Mouse (Mus musculus) intestine, embryonic 15.5 days (tissue): ENCODE results near the gene Slc4a1. TPM values are rescaled to one million over a fixed set of nuclear protein-coding genes. Genes with fewer than 3 reads are reported as not detected.

Source experiments
- ATAC-seq: fragments of 200-750 bp; cut with Nextera tagmentation; 2 replicates; pipeline ENCODE4 v1.8.0; 2017; ENCODE audit warnings: moderate TSS enrichment, moderate library complexity
- H3K27ac ChIP-seq: fragments of 300-500 bp; sonication (generic); 2 replicates; pipeline ENCODE4 v1.5.1; 2015; ENCODE audit warnings: mild to moderate bottlenecking, inconsistent platforms
- H3K27me3 ChIP-seq: fragments of 300-500 bp; sonication (generic); replicated peaks from 2 replicates; pipeline ENCODE4 v1.6.1; 2015; ENCODE audit warnings: inconsistent platforms
- H3K36me3 ChIP-seq: fragments of 300-500 bp; sonication (generic); 2 replicates; pipeline ENCODE4 v1.6.1; 2015; ENCODE audit warnings: inconsistent platforms
- H3K4me1 ChIP-seq: fragments of 300-500 bp; sonication (generic); replicated peaks from 2 replicates; pipeline ENCODE4 v1.6.1; 2015; ENCODE audit warnings: inconsistent platforms
- H3K4me2 ChIP-seq: fragments of 300-500 bp; sonication (generic); replicated peaks from 2 replicates; pipeline ENCODE4 v1.6.1; 2015; ENCODE audit warnings: mild to moderate bottlenecking, inconsistent platforms
- H3K4me3 ChIP-seq: fragments of 300-500 bp; sonication (generic); replicated peaks from 2 replicates; pipeline ENCODE4 v1.5.1; 2015; ENCODE audit warnings: inconsistent platforms
- H3K9ac ChIP-seq: fragments of 300-500 bp; sonication (generic); 2 replicates; pipeline ENCODE4 v1.6.1; 2015; ENCODE audit warnings: inconsistent platforms
- H3K9me3 ChIP-seq: fragments of 300-500 bp; sonication (generic); 2 replicates; pipeline ENCODE4 v1.6.1; 2016; ENCODE audit warnings: inconsistent platforms
- WGBS: fragments of 180-500 bp; shearing (Covaris S2); methylation state at CpG from one replicate; pipeline ENCODE4 v1.1.7; 2015; 5-methylcytosine and 5-hydroxymethylcytosine counted together
- polyA plus RNA-seq: library from polyadenylated mRNA; unstranded; fragments of >200 nt; fragmentation: Nextera tagmentation; extraction: Ambion mirVana; gene quantifications from 2 replicates; pipeline ENCODE4 v1.2.1, GENCODE M21; 2015

Slc4a1 gene
- polyA plus RNA-seq, 1 experiment from 2014 or later = 15.2 TPM

GRCm38 (mm10) chr11:102339624-102340023 is 26.4 kb downstream of the Slc4a1 start:
- Histone ChIP-seq H3K36me3 (no peaks in the 10 kb centered on the region), H3K9me3 (no peaks in the 10 kb centered on the region), H3K27me3 (no peaks in the 10 kb centered on the region), H3K4me3 (no peak overlapping the region), H3K9ac (no peak overlapping the region), H3K4me1 (peaks cover 7% of the 10 kb centered on the region; the same call in 1 of the 2 replicates), H3K4me2 (no peak overlapping the region), H3K27ac (no peak overlapping the region)
- ATAC-seq = no peak
- WGBS = 66% methylated on average over 4 of the region's 4 CpGs

DNA sequence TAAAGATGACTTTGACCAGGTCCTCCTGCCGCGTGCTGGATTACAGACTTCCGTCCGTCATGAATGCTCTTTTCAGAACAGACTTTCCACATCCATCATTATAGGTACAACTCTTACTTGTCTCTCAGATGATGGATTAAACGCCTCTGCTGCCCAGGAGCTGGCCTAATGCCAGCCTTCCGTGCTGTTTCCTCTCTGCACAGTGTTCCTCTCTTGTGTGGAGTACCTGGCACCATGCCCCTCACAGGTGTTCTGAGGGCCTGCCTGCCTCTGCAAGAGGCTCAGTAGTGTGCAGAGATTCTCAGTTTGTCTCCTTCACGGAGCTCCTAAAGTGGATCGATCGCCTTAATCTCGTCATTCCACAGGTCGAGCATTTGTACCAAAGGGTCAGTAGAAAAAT is 26.8 kb downstream of the Slc4a1 start:
- no peak overlapping the region for H3K9ac ChIP-seq
- no peak overlapping the region for H3K4me3 ChIP-seq
- H3K27me3 ChIP-seq = no peaks in the 10 kb centered on the region
- 69% methylated on average over 11 of the region's 11 CpGs for WGBS
- peaks cover 7% of the 10 kb centered on the region; the same call in 1 of the 2 replicates for H3K4me1 ChIP-seq
- no peaks in the 10 kb centered on the region for H3K9me3 ChIP-seq
- no peak for ATAC-seq
- H3K36me3 ChIP-seq = no peaks in the 10 kb centered on the region
- no peak overlapping the region for H3K27ac ChIP-seq
- H3K4me2 ChIP-seq = no peak overlapping the region

DNA sequence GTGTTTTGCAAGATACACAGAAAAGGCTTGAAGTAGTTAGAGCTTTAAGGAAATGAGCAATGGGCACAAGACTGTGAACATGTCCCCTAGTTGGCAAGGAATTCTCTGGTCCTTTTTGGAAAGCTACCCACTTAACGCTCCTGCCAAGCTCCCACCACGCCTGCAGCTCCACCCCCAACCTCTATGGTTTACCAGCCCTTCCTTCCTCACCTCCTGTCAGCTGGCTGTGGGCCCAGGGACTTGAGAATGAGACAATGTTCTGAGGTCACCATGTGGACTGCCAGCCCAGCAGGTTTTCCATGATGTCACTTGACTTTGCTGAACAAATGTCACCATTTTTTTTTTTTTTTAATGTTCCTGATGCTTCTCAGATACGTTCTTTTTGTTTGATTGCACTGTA is 27.4 kb downstream of the Slc4a1 start:
- no peak overlapping the region for H3K9ac ChIP-seq
- 52% methylated on average over 3 of the region's 3 CpGs for WGBS
- H3K4me1 ChIP-seq = peaks cover 5% of the 10 kb centered on the region; the same call in 1 of the 2 replicates
- no peak overlapping the region for H3K27ac ChIP-seq
- H3K9me3 ChIP-seq = no peaks in the 10 kb centered on the region
- H3K4me3 ChIP-seq = no peak overlapping the region
- ATAC-seq = no peak
- H3K36me3 ChIP-seq = no peaks in the 10 kb centered on the region
- H3K27me3 ChIP-seq = no peaks in the 10 kb centered on the region
- H3K4me2 ChIP-seq = no peak overlapping the region

- no peak overlapping the region for H3K9ac ChIP-seq
Observed at GRCm38 (mm10) chr11:102337921-102338320, 28.1 kb downstream of the Slc4a1 start.

GRCm38 (mm10) chr11:102336191-102336590 is 29.8 kb downstream of the Slc4a1 start:
- Histone ChIP-seq H3K27ac (no peak overlapping the region), H3K36me3 (no peaks in the 10 kb centered on the region), H3K9me3 (no peaks in the 10 kb centered on the region), H3K9ac (no peak overlapping the region), H3K27me3 (no peaks in the 10 kb centered on the region), H3K4me3 (no peak overlapping the region), H3K4me1 (peaks cover 4% of the 10 kb centered on the region; the same call in 1 of the 2 replicates), H3K4me2 (no peak overlapping the region)
- ATAC-seq = no peak
- 86% methylated on average over 1 of the region's 1 CpGs for WGBS

More at GRCm38 (mm10) chr11:102337921-102338320, 28.1 kb downstream of the Slc4a1 start:
- 60% methylated on average over 1 of the region's 1 CpGs for WGBS
- Histone ChIP-seq H3K4me1 (peaks cover 4% of the 10 kb centered on the region; the same call in 1 of the 2 replicates), H3K27ac (no peak overlapping the region), H3K4me2 (no peak overlapping the region), H3K9me3 (no peaks in the 10 kb centered on the region), H3K36me3 (no peaks in the 10 kb centered on the region), H3K4me3 (no peak overlapping the region), H3K27me3 (no peaks in the 10 kb centered on the region)
- no peak for ATAC-seq

DNA sequence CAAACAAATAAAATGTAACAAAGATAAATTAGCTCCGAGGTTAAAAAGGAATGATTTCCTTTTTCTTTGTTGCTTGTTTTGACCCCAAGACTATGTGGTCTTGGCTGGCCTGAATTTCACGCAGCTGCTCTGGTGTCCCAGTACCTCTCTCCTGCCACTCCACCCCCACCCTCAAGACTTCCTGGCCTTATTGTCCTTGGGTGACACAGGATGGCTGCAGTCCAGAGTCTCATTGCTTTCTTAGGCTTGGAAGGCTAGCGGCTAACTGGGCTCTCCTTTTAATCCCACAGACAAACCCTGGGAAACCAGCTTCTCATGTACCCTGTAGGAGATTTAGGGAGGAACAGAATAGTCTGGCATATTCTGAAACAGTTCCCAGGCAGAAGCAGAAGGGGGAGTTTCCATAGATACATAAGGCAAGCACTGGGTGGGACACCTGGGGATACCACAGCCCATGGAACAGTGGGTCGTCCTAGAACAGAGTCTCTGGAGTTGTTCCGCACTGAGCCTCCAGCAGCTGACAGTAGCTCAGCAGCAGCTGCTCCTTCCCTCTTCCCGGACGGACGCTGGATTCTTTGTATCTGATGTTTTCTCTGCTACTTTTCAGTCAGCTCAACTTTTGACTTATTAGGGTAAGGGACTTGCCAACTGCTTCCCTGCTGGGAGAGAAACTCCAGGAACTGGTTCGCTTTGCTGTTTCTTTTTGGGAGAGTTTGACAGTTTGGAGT is 30.9 kb downstream of the Slc4a1 start:
- H3K27ac ChIP-seq = no peak overlapping the region
- ATAC-seq = no peak
- H3K9me3 ChIP-seq = no peaks in the 10 kb centered on the region
- H3K4me2 ChIP-seq = no peak overlapping the region
- H3K4me3 ChIP-seq = no peak overlapping the region
- H3K9ac ChIP-seq = no peak overlapping the region
- no peaks in the 10 kb centered on the region for H3K27me3 ChIP-seq
- H3K36me3 ChIP-seq = no peaks in the 10 kb centered on the region
- WGBS = 38% methylated on average over 9 of the region's 9 CpGs
- peaks cover 4% of the 10 kb centered on the region; the same call in 1 of the 2 replicates for H3K4me1 ChIP-seq

- Histone ChIP-seq H3K27ac (no peak overlapping the region), H3K9ac (no peak overlapping the region), H3K4me3 (no peak overlapping the region), H3K36me3 (no peaks in the 10 kb centered on the region), H3K27me3 (no peaks in the 10 kb centered on the region), H3K4me1 (peaks cover 4% of the 10 kb centered on the region; the same call in 1 of the 2 replicates), H3K9me3 (no peaks in the 10 kb centered on the region), H3K4me2 (no peak overlapping the region)
- WGBS = 55% methylated on average over 4 of the region's 4 CpGs
- ATAC-seq = no peak
Observed at GRCm38 (mm10) chr11:102334010-102334409, 32.0 kb downstream of the Slc4a1 start.

DNA sequence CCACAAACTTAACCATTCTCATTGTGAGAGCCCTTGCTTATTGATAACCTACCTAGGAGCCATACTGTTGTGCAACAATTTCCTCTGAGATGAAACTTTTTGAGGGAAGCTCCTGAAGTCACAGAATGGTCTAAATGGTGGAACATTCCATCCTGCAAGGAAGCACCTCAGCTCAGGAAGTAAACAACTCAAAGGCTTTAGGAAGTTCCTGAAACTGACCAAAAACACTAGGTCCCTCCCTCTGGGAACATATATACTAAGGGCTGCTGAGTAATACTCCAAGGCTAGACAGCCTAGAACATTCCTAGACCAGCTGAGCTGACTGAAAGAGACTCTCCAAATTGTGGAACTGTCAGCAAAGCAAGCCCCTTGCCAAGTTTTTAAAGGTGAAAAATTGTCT is 32.9 kb downstream of the Slc4a1 start:
- ATAC-seq = no peak
- H3K27me3 ChIP-seq = no peaks in the 10 kb centered on the region
- no peak overlapping the region for H3K27ac ChIP-seq
- H3K36me3 ChIP-seq = no peaks in the 10 kb centered on the region
- no peak overlapping the region for H3K4me2 ChIP-seq
- H3K4me3 ChIP-seq = no peak overlapping the region
- no peaks in the 10 kb centered on the region for H3K9me3 ChIP-seq
- peaks cover 4% of the 10 kb centered on the region; the same call in 1 of the 2 replicates for H3K4me1 ChIP-seq
- H3K9ac ChIP-seq = no peak overlapping the region

- H3K9ac ChIP-seq = no peak overlapping the region
- H3K9me3 ChIP-seq = no peaks in the 10 kb centered on the region
- H3K36me3 ChIP-seq = no peaks in the 10 kb centered on the region
- no peak overlapping the region for H3K27ac ChIP-seq
- H3K4me3 ChIP-seq = no peak overlapping the region
- H3K27me3 ChIP-seq = no peaks in the 10 kb centered on the region
- WGBS = 50% methylated on average over 4 of the region's 4 CpGs
- no peak overlapping the region for H3K4me2 ChIP-seq
- H3K4me1 ChIP-seq = peaks cover 4% of the 10 kb centered on the region; the same call in 1 of the 2 replicates
- no peak for ATAC-seq
Observed at GRCm38 (mm10) chr11:102331806-102332205, 34.2 kb downstream of the Slc4a1 start.

- Histone ChIP-seq H3K4me3 (no peak overlapping the region), H3K4me1 (peaks cover 2% of the 10 kb centered on the region; the same call in 1 of the 2 replicates), H3K4me2 (no peak overlapping the region), H3K27me3 (no peaks in the 10 kb centered on the region), H3K9me3 (no peaks in the 10 kb centered on the region), H3K36me3 (no peaks in the 10 kb centered on the region), H3K9ac (no peak overlapping the region), H3K27ac (no peak overlapping the region)
- no peak for ATAC-seq
- 69% methylated on average over 3 of the region's 3 CpGs for WGBS
Observed at GRCm38 (mm10) chr11:102330039-102330438, 36.0 kb downstream of the Slc4a1 start.

DNA sequence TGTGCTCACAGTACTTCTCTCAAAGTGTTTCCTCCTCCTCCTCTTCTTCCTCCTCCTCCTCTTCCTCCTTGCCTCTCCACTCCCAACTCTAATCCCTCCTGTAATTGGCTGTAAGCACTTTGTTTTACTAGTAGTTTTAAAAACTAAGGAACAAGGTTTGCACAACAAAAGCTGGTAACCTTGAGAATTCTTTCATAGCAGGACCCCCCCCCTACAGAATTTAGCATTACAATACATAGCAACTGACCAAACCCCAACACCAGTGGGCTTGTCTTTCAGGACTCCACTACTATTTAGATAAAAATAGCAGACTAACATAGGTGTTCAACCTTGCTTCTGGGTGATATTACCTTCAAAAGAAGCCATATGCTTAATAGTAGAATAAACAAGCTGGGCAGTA is 36.5 kb downstream of the Slc4a1 start:
- Histone ChIP-seq H3K27me3 (no peaks in the 10 kb centered on the region), H3K4me2 (no peak overlapping the region), H3K9me3 (no peaks in the 10 kb centered on the region), H3K4me1 (no peaks in the 10 kb centered on the region), H3K27ac (no peak overlapping the region), H3K4me3 (no peak overlapping the region), H3K36me3 (no peaks in the 10 kb centered on the region), H3K9ac (no peak overlapping the region)
- ATAC-seq = no peak

DNA sequence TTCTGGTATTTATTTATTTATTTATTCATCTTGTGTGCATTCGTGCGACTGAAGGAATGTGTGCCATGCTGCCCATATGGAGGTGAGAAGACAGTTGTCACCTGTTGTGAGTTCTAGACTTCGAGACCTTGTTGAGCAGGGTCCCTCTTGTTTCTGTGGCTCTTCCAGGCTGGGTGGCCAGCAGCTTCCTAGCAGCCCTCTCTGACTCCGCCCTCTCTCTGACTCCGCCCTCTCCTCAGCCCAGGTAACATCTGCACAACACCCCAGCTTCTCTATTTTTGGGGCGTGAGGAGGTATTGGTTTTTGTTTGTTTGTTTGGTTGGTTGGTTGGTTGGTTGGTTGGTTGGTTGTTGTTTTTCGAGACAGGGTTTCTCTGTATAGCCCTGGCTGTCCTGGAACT is 38.2 kb downstream of the Slc4a1 start:
- H3K36me3 ChIP-seq = no peaks in the 10 kb centered on the region
- no peak for ATAC-seq
- WGBS = 82% methylated on average over 7 of the region's 7 CpGs
- no peaks in the 10 kb centered on the region for H3K4me1 ChIP-seq
- no peaks in the 10 kb centered on the region for H3K9me3 ChIP-seq
- H3K27ac ChIP-seq = no peak overlapping the region
- no peak overlapping the region for H3K4me3 ChIP-seq
- H3K27me3 ChIP-seq = no peaks in the 10 kb centered on the region
- H3K4me2 ChIP-seq = no peak overlapping the region
- H3K9ac ChIP-seq = no peak overlapping the region

- Histone ChIP-seq H3K4me1 (no peaks in the 10 kb centered on the region), H3K36me3 (no peaks in the 10 kb centered on the region), H3K4me3 (no peak overlapping the region), H3K9ac (no peak overlapping the region), H3K27ac (no peak overlapping the region), H3K9me3 (no peaks in the 10 kb centered on the region), H3K27me3 (no peaks in the 10 kb centered on the region), H3K4me2 (no peak overlapping the region)
- WGBS = 50% methylated on average over 5 of the region's 5 CpGs
- no peak for ATAC-seq
Observed at GRCm38 (mm10) chr11:102327250-102327649, 38.8 kb downstream of the Slc4a1 start.
